Mouse (Mus musculus): Measurements from ENCODE around the gene Zfr. TPM values are rescaled to one million over a fixed set of nuclear protein-coding genes. Genes with fewer than 3 reads are reported as not detected.

Zfr gene
- polyA plus RNA-seq, 1 experiment from 2014 or later: 228 TPM

DNA sequence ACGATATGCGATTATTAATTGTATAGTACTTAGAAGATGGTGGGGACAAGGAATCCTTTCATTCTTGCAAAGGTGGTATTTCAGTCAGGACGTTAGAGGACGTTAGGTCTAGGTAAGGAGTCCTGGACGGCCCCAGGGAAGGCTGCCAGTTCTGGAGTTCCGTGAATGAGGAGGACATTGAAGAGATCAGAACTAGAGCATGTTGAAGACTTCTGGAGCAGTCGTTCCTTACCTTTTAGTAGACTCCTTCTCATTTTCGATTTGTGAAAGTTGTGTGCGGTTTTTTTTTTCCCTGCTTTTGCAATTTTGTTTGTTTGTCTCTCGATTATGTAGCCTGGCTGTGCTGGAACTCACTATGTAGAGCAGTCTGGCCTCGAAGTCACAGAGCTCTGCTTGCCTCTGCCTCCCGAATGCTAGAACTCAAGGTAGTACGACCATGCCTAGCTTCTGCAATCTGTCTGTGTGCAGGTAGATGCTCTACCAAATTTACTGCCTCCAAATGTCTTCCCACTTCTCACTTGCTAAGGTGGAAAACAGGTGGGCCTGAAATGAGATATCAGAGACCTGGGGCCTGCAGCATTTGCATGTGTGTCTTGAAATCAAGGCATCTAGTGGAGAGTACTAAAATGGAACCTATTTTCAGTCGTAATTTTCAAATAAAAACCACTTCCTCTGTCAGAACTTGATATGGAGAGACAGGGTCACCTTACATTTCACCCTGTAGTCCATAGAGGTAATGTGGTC is 88.4 kb downstream of the Zfr start:
- peak overlapping the region; percentile 78 for H3K4me3 ChIP-seq (replicated peaks; ENCODE audit: low read length)
- H3K9ac ChIP-seq: peak overlapping the region; percentile 83
- 40% methylated on average over 14 of the region's 14 CpGs for WGBS
- peaks cover 25% of the 10 kb centered on the region for H3K4me1 ChIP-seq (replicated peaks; ENCODE audit: control insufficient read depth, insufficient read depth, low read length)
- H3K27me3 ChIP-seq (ENCODE audit: control insufficient read depth, insufficient read depth, low read length): no peaks in the 10 kb centered on the region
- ATAC-seq (ENCODE audit: low FRiP score) (no peak), DNase-seq (ENCODE audit: low spot score) (no peak)
- no peaks in the 10 kb centered on the region for H3K36me3 ChIP-seq (replicated peaks; ENCODE audit: control insufficient read depth, insufficient read depth)
- H3K9me3 ChIP-seq (ENCODE audit: control insufficient read depth, low read length): no peaks in the 10 kb centered on the region
- peak overlapping the region; percentile 58 for H3K4me2 ChIP-seq (replicated peaks)
- H3K27ac ChIP-seq: no peak overlapping the region

GRCm38 (mm10) chr15:12206646-12207222 is 89.1 kb downstream of the Zfr start:
- no peak for DNase-seq (ENCODE audit: low spot score)
- H3K4me3 ChIP-seq (replicated peaks; ENCODE audit: low read length): peak overlapping the region; percentile 78

GRCm38 (mm10) chr15:12207556-12208090 is 90.0 kb downstream of the Zfr start:
- WGBS: 80% methylated on average over 6 of the region's 6 CpGs

More at GRCm38 (mm10) chr15:12206646-12207222, 89.1 kb downstream of the Zfr start:
- Histone ChIP-seq H3K9me3 (ENCODE audit: control insufficient read depth, low read length) (no peaks in the 10 kb centered on the region), H3K9ac (no peak overlapping the region), H3K27ac (no peak overlapping the region), H3K36me3 (replicated peaks; ENCODE audit: control insufficient read depth, insufficient read depth) (no peaks in the 10 kb centered on the region), H3K4me2 (replicated peaks) (peak overlapping the region; percentile 58), H3K4me1 (replicated peaks; ENCODE audit: control insufficient read depth, insufficient read depth, low read length) (peaks cover 25% of the 10 kb centered on the region), H3K27me3 (ENCODE audit: control insufficient read depth, insufficient read depth, low read length) (no peaks in the 10 kb centered on the region)
- 44% methylated on average over 7 of the region's 7 CpGs for WGBS
- no peak for ATAC-seq (ENCODE audit: low FRiP score)

GRCm38 (mm10) chr15:12211577-12211976 is 93.9 kb downstream of the Zfr start:
- DNase-seq (ENCODE audit: low spot score): no peak
- WGBS: 66% methylated on average over 8 of the region's 8 CpGs
- ATAC-seq (ENCODE audit: low FRiP score): peak; percentile 19; the same call in 1 of the 2 replicates

More at GRCm38 (mm10) chr15:12207556-12208090, 90.0 kb downstream of the Zfr start:
- no peak overlapping the region for H3K4me3 ChIP-seq (replicated peaks; ENCODE audit: low read length)
- H3K9me3 ChIP-seq (ENCODE audit: control insufficient read depth, low read length): no peaks in the 10 kb centered on the region
- H3K4me2 ChIP-seq (replicated peaks): no peak overlapping the region
- no peak overlapping the region for H3K9ac ChIP-seq
- H3K27me3 ChIP-seq (ENCODE audit: control insufficient read depth, insufficient read depth, low read length): no peaks in the 10 kb centered on the region
- DNase-seq (ENCODE audit: low spot score) (no peak), ATAC-seq (ENCODE audit: low FRiP score) (no peak)
- H3K4me1 ChIP-seq (replicated peaks; ENCODE audit: control insufficient read depth, insufficient read depth, low read length): peaks cover 25% of the 10 kb centered on the region
- H3K27ac ChIP-seq: no peak overlapping the region
- no peaks in the 10 kb centered on the region for H3K36me3 ChIP-seq (replicated peaks; ENCODE audit: control insufficient read depth, insufficient read depth)

DNA sequence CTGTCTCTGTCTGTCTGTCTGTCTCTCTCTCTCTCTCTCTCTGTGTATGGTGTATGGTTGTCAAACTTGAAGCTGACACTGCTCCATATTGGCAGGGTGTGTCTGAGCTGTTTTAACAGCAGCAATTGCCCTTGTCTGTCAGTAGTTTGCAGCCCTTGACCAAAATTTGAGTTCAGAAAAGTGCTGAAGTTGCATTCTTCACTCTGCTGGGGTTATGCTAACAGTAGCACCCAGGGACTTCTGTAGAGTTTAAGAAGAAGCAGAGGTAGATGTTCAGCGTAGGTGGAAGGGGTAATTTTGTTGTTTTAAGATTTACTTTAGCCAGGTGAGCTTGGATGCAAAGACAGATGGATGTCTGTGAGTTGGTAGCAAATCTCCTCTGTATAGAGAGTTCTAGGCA is 94.6 kb downstream of the Zfr start:
- Histone ChIP-seq H3K9ac (no peak overlapping the region), H3K36me3 (replicated peaks; ENCODE audit: control insufficient read depth, insufficient read depth) (no peaks in the 10 kb centered on the region), H3K27me3 (ENCODE audit: control insufficient read depth, insufficient read depth, low read length) (no peaks in the 10 kb centered on the region), H3K4me1 (replicated peaks; ENCODE audit: control insufficient read depth, insufficient read depth, low read length) (peaks cover 8% of the 10 kb centered on the region), H3K27ac (no peak overlapping the region), H3K4me2 (replicated peaks) (no peak overlapping the region), H3K9me3 (ENCODE audit: control insufficient read depth, low read length) (no peaks in the 10 kb centered on the region), H3K4me3 (replicated peaks; ENCODE audit: low read length) (no peak overlapping the region)
- 86% methylated on average over 1 of the region's 1 CpGs for WGBS
- ATAC-seq (ENCODE audit: low FRiP score) (no peak), DNase-seq (ENCODE audit: low spot score) (no peak)

More at GRCm38 (mm10) chr15:12211577-12211976, 93.9 kb downstream of the Zfr start:
- no peak overlapping the region for H3K4me2 ChIP-seq (replicated peaks)
- H3K27me3 ChIP-seq (ENCODE audit: control insufficient read depth, insufficient read depth, low read length): no peaks in the 10 kb centered on the region
- H3K4me1 ChIP-seq (replicated peaks; ENCODE audit: control insufficient read depth, insufficient read depth, low read length): peaks cover 15% of the 10 kb centered on the region
- H3K9ac ChIP-seq: no peak overlapping the region
- H3K36me3 ChIP-seq (replicated peaks; ENCODE audit: control insufficient read depth, insufficient read depth): no peaks in the 10 kb centered on the region
- no peaks in the 10 kb centered on the region for H3K9me3 ChIP-seq (ENCODE audit: control insufficient read depth, low read length)
- no peak overlapping the region for H3K4me3 ChIP-seq (replicated peaks; ENCODE audit: low read length)
- H3K27ac ChIP-seq: no peak overlapping the region

- 78% methylated on average over 14 of the region's 14 CpGs for WGBS
- Histone ChIP-seq H3K36me3 (replicated peaks; ENCODE audit: control insufficient read depth, insufficient read depth) (no peaks in the 10 kb centered on the region), H3K4me2 (replicated peaks) (no peak overlapping the region), H3K9me3 (ENCODE audit: control insufficient read depth, low read length) (no peaks in the 10 kb centered on the region), H3K9ac (no peak overlapping the region), H3K27me3 (ENCODE audit: control insufficient read depth, insufficient read depth, low read length) (no peaks in the 10 kb centered on the region), H3K4me3 (replicated peaks; ENCODE audit: low read length) (no peak overlapping the region), H3K27ac (no peak overlapping the region), H3K4me1 (replicated peaks; ENCODE audit: control insufficient read depth, insufficient read depth, low read length) (peaks cover 6% of the 10 kb centered on the region; the same call in 1 of the 2 replicates)
- DNase-seq (ENCODE audit: low spot score): no peak
- ATAC-seq (ENCODE audit: low FRiP score): no peak
These were observed 97.1 kb downstream of the Zfr start for GRCm38 (mm10) chr15:12214531-12215414.

DNA sequence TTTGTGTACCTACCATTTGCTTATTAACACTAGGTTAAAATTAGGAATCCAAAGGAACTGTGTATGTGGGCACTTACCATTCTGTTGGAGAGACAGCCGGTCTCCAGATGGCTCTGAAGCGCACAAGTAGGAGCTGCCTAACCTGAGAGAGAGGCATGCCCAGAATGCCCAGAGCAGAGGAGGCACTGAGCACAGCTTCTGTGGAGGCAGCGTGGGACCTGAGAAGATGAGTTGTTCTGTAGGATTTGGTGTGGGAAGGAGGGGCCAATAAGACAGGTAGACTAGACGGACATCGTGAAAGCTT is 97.7 kb downstream of the Zfr start:
- Histone ChIP-seq H3K9ac (no peak overlapping the region), H3K4me3 (replicated peaks; ENCODE audit: low read length) (no peak overlapping the region), H3K27ac (no peak overlapping the region), H3K4me1 (replicated peaks; ENCODE audit: control insufficient read depth, insufficient read depth, low read length) (peaks cover 6% of the 10 kb centered on the region; the same call in 1 of the 2 replicates), H3K27me3 (ENCODE audit: control insufficient read depth, insufficient read depth, low read length) (no peaks in the 10 kb centered on the region), H3K4me2 (replicated peaks) (no peak overlapping the region), H3K36me3 (replicated peaks; ENCODE audit: control insufficient read depth, insufficient read depth) (no peaks in the 10 kb centered on the region), H3K9me3 (ENCODE audit: control insufficient read depth, low read length) (no peaks in the 10 kb centered on the region)
- 91% methylated on average over 5 of the region's 5 CpGs for WGBS
- ATAC-seq (ENCODE audit: low FRiP score) (no peak), DNase-seq (ENCODE audit: low spot score) (no peak)

- no peak for ATAC-seq (ENCODE audit: low FRiP score)
- no peaks in the 10 kb centered on the region for H3K36me3 ChIP-seq (replicated peaks; ENCODE audit: control insufficient read depth, insufficient read depth)
These were observed 98.5 kb downstream of the Zfr start for GRCm38 (mm10) chr15:12216119-12216518.

DNA sequence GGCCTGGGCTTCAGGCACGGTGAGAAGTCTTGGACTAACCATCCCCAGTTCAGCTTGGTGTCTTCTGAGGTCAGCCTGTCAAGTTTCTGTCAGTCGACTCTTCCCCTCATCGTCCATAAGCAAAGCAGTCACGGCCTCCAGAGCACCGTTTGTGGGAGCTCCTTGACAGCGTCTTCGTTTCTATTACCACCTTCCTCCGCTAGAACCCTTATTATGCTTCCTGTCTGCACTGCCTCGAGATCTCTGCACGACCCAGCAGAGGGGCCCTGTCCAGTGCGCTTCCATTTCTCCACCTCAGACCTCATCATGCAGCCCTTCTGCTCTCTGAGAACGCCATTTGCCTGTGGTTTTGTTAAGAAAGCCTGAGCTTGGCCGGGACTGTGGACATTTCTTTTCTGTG is 99.2 kb downstream of the Zfr start:
- Histone ChIP-seq H3K4me3 (replicated peaks; ENCODE audit: low read length) (no peak overlapping the region), H3K4me1 (replicated peaks; ENCODE audit: control insufficient read depth, insufficient read depth, low read length) (peaks cover 8% of the 10 kb centered on the region; the same call in 1 of the 2 replicates), H3K9me3 (ENCODE audit: control insufficient read depth, low read length) (no peaks in the 10 kb centered on the region), H3K27ac (no peak overlapping the region), H3K4me2 (replicated peaks) (no peak overlapping the region), H3K9ac (no peak overlapping the region), H3K27me3 (ENCODE audit: control insufficient read depth, insufficient read depth, low read length) (no peaks in the 10 kb centered on the region), H3K36me3 (replicated peaks; ENCODE audit: control insufficient read depth, insufficient read depth) (no peaks in the 10 kb centered on the region)
- no peak for DNase-seq (ENCODE audit: low spot score)
- 76% methylated on average over 13 of the region's 13 CpGs for WGBS
- ATAC-seq (ENCODE audit: low FRiP score): no peak

More at GRCm38 (mm10) chr15:12216119-12216518, 98.5 kb downstream of the Zfr start:
- no peak overlapping the region for H3K9ac ChIP-seq
- WGBS: 98% methylated on average over 8 of the region's 8 CpGs
- H3K27me3 ChIP-seq (ENCODE audit: control insufficient read depth, insufficient read depth, low read length): no peaks in the 10 kb centered on the region
- no peaks in the 10 kb centered on the region for H3K9me3 ChIP-seq (ENCODE audit: control insufficient read depth, low read length)
- DNase-seq (ENCODE audit: low spot score): no peak
- H3K4me1 ChIP-seq (replicated peaks; ENCODE audit: control insufficient read depth, insufficient read depth, low read length): peaks cover 6% of the 10 kb centered on the region; the same call in 1 of the 2 replicates
- no peak overlapping the region for H3K27ac ChIP-seq
- no peak overlapping the region for H3K4me2 ChIP-seq (replicated peaks)
- no peak overlapping the region for H3K4me3 ChIP-seq (replicated peaks; ENCODE audit: low read length)

Measured in hindbrain, embryonic 14.5 days (tissue).